Mouse (Mus musculus): ENCODE measurements around the gene Mcm6.

GRCm38 (mm10) chr1:128372143-128372860, 12.8 kb upstream of the Mcm6 start:
- TF ChIP-seq CTCF (IDR thresholded peaks at IDR 0.05; ENCODE audit: borderline replicate concordance, insufficient read depth, low read depth, low read length) = peak; percentile 48; the same call in 1 of the 2 replicates
- no peak for TF ChIP-seq POLR2A (IDR thresholded peaks at IDR 0.05; ENCODE audit: borderline replicate concordance, insufficient read depth, low read length)
